Mouse (Mus musculus) liver, embryonic 11.5 days (tissue): Measurements from ENCODE around the gene Ankrd22. TPM values are rescaled to one million over a fixed set of nuclear protein-coding genes. Genes with fewer than 3 reads are reported as not detected.

Experiments used
- ATAC-seq: fragments of 200-750 bp; cut with Nextera tagmentation; replicated peaks from 2 replicates; pipeline ENCODE4 v1.8.0; 2017; ENCODE audit warnings: moderate number of reproducible peaks, mild to moderate bottlenecking, moderate TSS enrichment, moderate library complexity; ENCODE audit not compliant: low FRiP score
- DNase-seq: peaks from one replicate; pipeline ENCODE4 v3.0.0-alpha.2; 2017; ENCODE audit warnings: low spot score
- H3K27ac ChIP-seq: fragments of 300-500 bp; sonication (generic); 2 replicates; pipeline ENCODE4 v1.5.1; 2014; ENCODE audit warnings: mild to moderate bottlenecking, low read depth, low read length, control low read depth
- H3K27me3 ChIP-seq: fragments of 300-500 bp; sonication (generic); replicated peaks from 2 replicates; pipeline ENCODE4 v1.6.1; 2014; ENCODE audit warnings: low read length, mixed read lengths; ENCODE audit not compliant: control insufficient read depth, insufficient read depth
- H3K36me3 ChIP-seq: fragments of 300-500 bp; sonication (generic); 2 replicates; pipeline ENCODE4 v1.6.1; 2014; ENCODE audit warnings: mild to moderate bottlenecking, low read length, moderate library complexity, mixed read lengths; ENCODE audit not compliant: control insufficient read depth, insufficient read depth
- H3K4me1 ChIP-seq: fragments of 300-500 bp; sonication (generic); replicated peaks from 2 replicates; pipeline ENCODE4 v1.6.1; 2014; ENCODE audit warnings: low read length, mixed read lengths; ENCODE audit not compliant: control insufficient read depth, insufficient read depth
- H3K4me2 ChIP-seq: fragments of 300-500 bp; sonication (generic); 2 replicates; pipeline ENCODE4 v1.6.1; 2014; ENCODE audit warnings: mild to moderate bottlenecking, control low read depth, moderate library complexity
- H3K4me3 ChIP-seq: fragments of 300-500 bp; sonication (generic); 2 replicates; pipeline ENCODE4 v1.5.1; 2014; ENCODE audit warnings: low read depth, low read length, control low read depth
- H3K9ac ChIP-seq: fragments of 300-500 bp; sonication (generic); 2 replicates; pipeline ENCODE4 v1.6.1; 2014; ENCODE audit warnings: low read depth, low read length, control low read depth
- H3K9me3 ChIP-seq: fragments of 300-500 bp; sonication (generic); 2 replicates; pipeline ENCODE4 v1.6.1; 2016; ENCODE audit warnings: low read length, inconsistent platforms, mixed read lengths; ENCODE audit not compliant: control insufficient read depth
- WGBS: fragments of 180-500 bp; shearing (Covaris S2); extraction: QIAGEN DNeasy Blood & Tissue Kit; methylation state at CpG from one replicate; pipeline ENCODE4 v1.1.7; 2014; 5-methylcytosine and 5-hydroxymethylcytosine counted together
- polyA plus RNA-seq: library from polyadenylated mRNA; unstranded; fragments of >200 nt; fragmentation: Nextera tagmentation; extraction: Ambion mirVana; gene quantifications from 2 replicates; pipeline ENCODE4 v1.2.1, GENCODE M21; 2014

Ankrd22 gene
- polyA plus RNA-seq, 1 experiment from 2014 or later, result not detected

- Histone ChIP-seq H3K27ac (no peak overlapping the region), H3K9me3 (no peaks in the 10 kb centered on the region), H3K9ac (no peak overlapping the region), H3K4me1 (no peaks in the 10 kb centered on the region), H3K27me3 (no peaks in the 10 kb centered on the region), H3K36me3 (no peaks in the 10 kb centered on the region), H3K4me2 (no peak overlapping the region), H3K4me3 (no peak overlapping the region)
- WGBS, result 62% methylated on average over 3 of the region's 3 CpGs
- DNase-seq (no peak), ATAC-seq (no peak)
Observed at GRCm38 (mm10) chr19:34089011-34089680, 76.7 kb downstream of the Ankrd22 start.

GRCm38 (mm10) chr19:34078130-34078529, 87.7 kb downstream of the Ankrd22 start:
- ATAC-seq (no peak), DNase-seq (no peak)
- Histone ChIP-seq H3K4me3 (no peak overlapping the region), H3K4me2 (no peak overlapping the region), H3K36me3 (no peaks in the 10 kb centered on the region), H3K27me3 (no peaks in the 10 kb centered on the region), H3K9me3 (no peaks in the 10 kb centered on the region), H3K27ac (no peak overlapping the region), H3K4me1 (no peaks in the 10 kb centered on the region), H3K9ac (no peak overlapping the region)
- WGBS, result 60% methylated on average over 2 of the region's 2 CpGs

- Histone ChIP-seq H3K36me3 (no peaks in the 10 kb centered on the region), H3K4me1 (no peaks in the 10 kb centered on the region), H3K27ac (no peak overlapping the region), H3K4me2 (no peak overlapping the region), H3K27me3 (no peaks in the 10 kb centered on the region), H3K9ac (no peak overlapping the region), H3K9me3 (no peaks in the 10 kb centered on the region), H3K4me3 (no peak overlapping the region)
- DNase-seq (no peak), ATAC-seq (no peak)
Observed at GRCm38 (mm10) chr19:34074239-34074638, 91.6 kb downstream of the Ankrd22 start.

Other genes starting within 250 kb of the Ankrd22 start
- not detected in 2 replicates for gene Lipf, start 204.9 kb downstream of the Ankrd22 start, polyA plus RNA-seq
- not detected in 2 replicates for gene Lipk, start 157.8 kb downstream of the Ankrd22 start, polyA plus RNA-seq
- not detected in 2 replicates for gene Lipn, start 98.7 kb downstream of the Ankrd22 start, polyA plus RNA-seq
- gene Lipm, start 65.1 kb downstream of the Ankrd22 start, polyA plus RNA-seq, result not detected in 2 replicates
- gene Stambpl1, start 26.2 kb upstream of the Ankrd22 start, polyA plus RNA-seq, result 4.9 and 5.7 TPM in 2 replicates
- gene Acta2, start 89.5 kb upstream of the Ankrd22 start, polyA plus RNA-seq, result 44.3 and 68.2 TPM in 2 replicates
- gene Fas, start 124.6 kb upstream of the Ankrd22 start, polyA plus RNA-seq, result 1.2 and 1.6 TPM in 2 replicates